Mouse (Mus musculus) mouse embryonic stem cell (cell line): ENCODE measurements at regions not wholly inside any gene's neighbourhood (a gene's known extent, or its start where the extent isn't known, plus 50 kb on each side); places are given as distances from the start of the nearest gene placed in this dataset.

Source experiments
- in situ Hi-C, 2 experiments: fragments of 300-500 bp; cut with MboI; formaldehyde crosslinking; loops; 1 replicate in 1 of 2; 3 replicates in 1 of 2; pipeline ENCODE4 v1.14.3; 2019 to 2020; ENCODE audit warnings: low sequenced_read_pairs in 2 of 2, low pct_unique_long_range_greater_than_20kb in 1 of 2, mixed read lengths in 1 of 2; ENCODE audit not compliant: unreplicated experiment in 1 of 2

- in situ Hi-C loops: no loop called here
These were observed 718.4 kb upstream of the Tbl1xr1 start for GRCm38 (mm10) chr3:21358068-21358467.

DNA sequence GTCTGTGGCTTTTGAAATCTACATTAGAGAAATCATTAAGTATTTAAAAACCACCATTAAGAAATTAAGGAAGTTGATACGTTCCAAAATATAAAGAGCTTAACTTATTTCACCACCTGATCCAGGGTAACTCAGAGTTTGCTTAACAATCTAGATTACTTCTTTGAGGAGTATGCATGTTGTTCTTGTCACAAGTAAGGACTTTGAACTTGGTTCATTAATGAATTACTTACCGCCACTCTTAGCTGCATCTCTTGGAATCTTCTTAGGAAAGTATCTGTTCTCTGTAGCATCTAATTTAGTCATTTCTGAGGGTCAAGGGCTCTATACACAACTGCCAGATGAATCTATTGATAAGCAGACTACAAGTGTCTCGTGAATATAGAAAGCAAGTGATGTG lies 715.4 kb upstream of the Tbl1xr1 start:
- in situ Hi-C loops: no loop called here

DNA sequence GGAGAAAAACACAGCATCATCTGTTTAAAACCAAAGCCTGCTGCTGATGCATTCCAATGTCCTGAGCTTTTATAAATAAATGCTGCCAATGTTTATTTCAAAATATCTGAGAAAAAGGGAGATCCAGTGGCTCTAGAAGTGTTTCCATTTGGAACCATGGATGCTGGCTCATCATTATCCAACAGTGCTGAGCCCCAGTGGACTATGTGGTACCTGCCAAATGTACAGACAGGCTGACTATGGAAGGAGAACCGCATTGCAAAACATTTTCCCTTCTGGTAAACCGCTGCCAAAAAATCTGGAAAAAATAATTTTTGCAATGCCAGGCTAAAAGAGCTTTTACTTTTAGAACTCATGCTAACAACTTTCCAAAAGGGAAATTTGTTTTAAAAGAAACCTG lies 696.6 kb upstream of the Tbl1xr1 start:
- in situ Hi-C loops: no loop called here

- in situ Hi-C loops: no loop called here
These were observed 695.4 kb upstream of the Tbl1xr1 start for GRCm38 (mm10) chr3:21381072-21381471.

DNA sequence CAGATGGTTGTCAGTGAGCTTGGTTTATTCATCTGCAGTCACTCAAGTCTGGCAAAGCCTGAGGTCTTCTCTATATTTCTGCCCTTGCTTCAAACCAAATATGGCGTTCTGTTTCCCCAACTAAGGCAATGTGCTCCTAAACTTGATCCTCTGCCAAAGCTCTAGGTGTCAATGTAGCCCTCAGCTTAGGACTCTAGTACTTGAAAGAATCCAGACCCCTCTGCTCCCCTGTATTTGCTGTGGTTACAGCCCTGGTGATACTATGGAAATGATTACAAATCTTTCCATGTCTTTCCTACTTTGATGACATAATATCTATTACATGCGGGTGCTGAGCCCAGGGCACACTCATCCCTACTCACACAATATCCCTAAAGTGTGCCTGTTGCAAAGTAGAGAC lies 672.9 kb upstream of the Tbl1xr1 start:
- in situ Hi-C loops: no loop called here

DNA sequence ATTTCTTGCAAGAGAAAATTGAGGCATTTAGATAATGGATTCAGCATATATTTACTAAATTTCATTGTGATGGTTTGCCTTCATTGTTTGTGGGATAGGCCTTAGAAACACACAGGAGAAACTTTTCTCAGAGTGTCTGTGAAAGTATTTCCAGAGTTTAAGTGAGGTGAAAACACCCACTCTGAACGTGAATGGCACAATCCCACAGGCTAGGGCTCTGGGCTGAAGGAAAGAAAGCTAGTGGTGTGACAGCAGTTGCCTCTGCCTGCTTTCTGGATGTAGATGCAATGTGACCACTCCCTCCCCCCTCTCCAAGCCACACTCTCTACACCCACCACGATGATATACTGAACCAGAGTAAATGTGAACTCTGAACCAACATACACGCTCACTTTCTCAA lies 672.4 kb upstream of the Tbl1xr1 start:
- in situ Hi-C loops: no loop called here

DNA sequence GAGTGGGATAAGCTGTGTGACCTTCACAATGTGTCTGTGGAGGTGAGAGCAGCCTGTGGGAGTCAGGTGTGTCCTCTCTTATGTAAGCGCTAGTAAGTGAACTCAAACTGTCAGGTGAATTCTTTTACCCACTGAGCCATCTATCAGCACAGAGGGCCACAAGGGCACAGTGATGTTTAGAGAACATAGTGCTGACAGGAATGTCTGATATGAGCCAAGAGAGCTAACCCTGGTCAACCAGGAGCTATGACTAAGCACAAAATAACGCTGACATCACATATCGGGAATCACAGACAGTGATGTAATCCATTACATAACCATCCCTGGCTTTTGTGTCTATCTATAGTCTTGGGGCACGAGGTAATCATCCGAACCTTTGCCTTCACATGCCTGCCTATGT lies 669.4 kb upstream of the Tbl1xr1 start:
- in situ Hi-C loops: no loop called here

DNA sequence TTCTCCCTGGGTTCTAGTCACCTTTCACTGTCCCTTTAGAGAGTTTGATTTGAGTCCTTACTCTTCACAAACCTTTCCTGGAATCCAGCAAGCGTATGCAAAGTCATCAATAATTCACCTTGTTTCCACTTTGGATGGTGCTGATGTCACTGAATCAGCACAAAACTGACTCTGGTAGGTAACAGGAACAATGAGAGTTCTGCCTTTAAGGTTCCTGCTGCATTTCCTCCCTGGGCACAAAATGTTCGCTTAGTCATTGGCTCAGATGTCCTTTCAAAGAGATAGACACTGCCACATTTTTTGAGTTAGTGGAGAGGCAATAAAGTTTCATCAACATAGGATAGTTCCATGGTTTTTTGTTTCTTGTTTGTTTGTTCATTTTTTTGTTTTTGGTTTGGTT lies 664.4 kb upstream of the Tbl1xr1 start:
- in situ Hi-C loops: no loop called here

GRCm38 (mm10) chr3:21423139-21423538 lies 653.3 kb upstream of the Tbl1xr1 start:
- in situ Hi-C loops: no loop called here

- in situ Hi-C loops: no loop called here
These were observed 649.9 kb upstream of the Tbl1xr1 start for GRCm38 (mm10) chr3:21426538-21426937.

DNA sequence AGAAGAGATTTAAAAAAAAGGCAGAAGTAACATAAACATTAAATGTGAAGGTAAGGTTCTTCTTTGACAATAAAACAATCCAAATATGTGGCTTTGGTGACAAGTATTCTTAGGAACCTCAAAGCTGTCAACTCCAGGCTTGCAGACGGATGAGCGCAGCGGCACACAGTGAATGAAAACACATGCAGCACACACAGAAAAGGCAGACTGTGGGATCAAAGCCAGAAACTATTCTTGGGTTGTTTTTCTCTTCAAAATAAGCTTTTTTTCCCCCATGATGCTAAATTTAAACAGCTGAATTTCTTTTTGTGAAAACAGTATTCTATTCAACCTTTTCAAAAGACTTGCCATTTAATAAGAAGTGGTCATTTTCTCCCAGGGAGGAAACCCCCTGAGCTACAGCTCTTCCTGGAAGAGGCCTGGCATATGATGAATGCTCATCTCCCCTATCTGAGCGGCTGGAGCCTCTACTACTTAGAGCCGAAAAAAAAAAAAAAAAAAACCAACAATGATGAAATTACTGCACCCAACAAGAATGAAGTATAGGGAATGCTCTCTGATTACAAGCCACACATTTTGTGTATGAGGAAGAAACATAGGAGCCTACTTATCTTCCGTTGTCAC lies 648.9 kb upstream of the Tbl1xr1 start:
- in situ Hi-C loops: no loop called here

DNA sequence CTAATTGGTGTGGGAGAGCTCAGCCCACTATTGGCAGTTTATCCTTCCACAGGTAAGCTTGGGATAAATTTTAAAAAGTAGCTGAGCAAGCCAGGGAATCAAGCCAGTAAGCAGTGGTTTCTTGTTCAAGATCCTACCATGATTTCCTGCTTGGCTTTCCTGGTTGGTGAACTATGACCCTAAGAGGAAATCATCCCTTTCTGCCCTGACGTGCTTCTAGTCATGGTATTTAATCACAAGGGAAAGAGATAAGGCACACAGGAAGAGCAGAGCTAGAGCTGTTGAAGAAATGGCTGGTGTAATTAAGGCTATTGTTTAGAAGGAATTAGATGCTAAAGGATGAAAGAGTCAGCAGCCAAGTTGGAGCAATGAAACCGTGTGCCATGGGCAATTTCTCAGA lies 648.3 kb upstream of the Tbl1xr1 start:
- in situ Hi-C loops: no loop called here

DNA sequence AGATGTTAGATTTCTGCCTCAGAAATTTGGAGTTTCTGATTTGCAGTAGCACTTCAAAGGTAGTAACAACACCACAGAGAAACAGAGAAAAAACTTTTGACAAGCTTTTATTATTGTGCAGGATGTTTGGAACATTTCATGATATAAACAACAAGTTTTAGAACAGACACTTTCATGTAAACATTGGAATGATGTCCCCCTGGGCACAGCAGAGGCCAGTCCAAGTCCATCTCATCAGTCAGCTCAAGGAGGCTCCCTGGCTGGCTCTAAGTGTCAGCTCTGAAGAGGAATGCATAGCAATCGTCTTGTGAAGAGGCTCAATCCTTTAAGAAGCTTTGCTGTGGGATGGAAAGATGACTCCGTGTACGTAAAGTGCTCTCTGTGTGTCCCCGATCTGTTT lies 612.2 kb upstream of the Tbl1xr1 start:
- in situ Hi-C loops: loop anchor here in 1 of 2 experiments (25.0 kb wide), 1 partner anchor 723 kb away; no protein-coding TSS in a partner anchor

GRCm38 (mm10) chr3:21466113-21466645 lies 610.3 kb upstream of the Tbl1xr1 start:
- in situ Hi-C loops: loop anchor here in 1 of 2 experiments (25.0 kb wide), 1 partner anchor 721 kb away; no protein-coding TSS in a partner anchor

GRCm38 (mm10) chr3:21477366-21477765 lies 599.1 kb upstream of the Tbl1xr1 start:
- in situ Hi-C loops: no loop called here

- in situ Hi-C loops: no loop called here
These were observed 597.2 kb upstream of the Tbl1xr1 start for GRCm38 (mm10) chr3:21479021-21479795.

- in situ Hi-C loops: no loop called here
These were observed 596.6 kb upstream of the Tbl1xr1 start for GRCm38 (mm10) chr3:21479846-21480245.

DNA sequence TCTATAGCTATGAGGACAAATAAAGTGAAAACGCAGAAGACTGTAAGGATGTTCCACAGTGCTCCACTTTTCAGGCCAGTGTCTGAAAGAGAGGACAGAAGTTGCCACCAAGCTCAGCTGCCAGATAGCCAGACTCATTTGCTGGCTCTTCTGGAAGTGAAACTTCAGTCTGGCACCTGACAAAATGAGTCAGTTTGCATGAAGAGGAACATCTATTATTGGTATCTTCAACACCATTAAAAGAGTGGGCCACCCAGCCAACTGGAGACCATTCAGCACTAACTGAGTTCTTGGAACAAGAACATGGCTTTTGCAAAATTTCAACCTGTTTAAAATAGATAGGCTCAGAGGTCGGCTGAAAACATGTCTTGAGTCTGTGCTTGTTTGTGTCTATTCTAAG lies 592.4 kb upstream of the Tbl1xr1 start:
- in situ Hi-C loops: no loop called here

DNA sequence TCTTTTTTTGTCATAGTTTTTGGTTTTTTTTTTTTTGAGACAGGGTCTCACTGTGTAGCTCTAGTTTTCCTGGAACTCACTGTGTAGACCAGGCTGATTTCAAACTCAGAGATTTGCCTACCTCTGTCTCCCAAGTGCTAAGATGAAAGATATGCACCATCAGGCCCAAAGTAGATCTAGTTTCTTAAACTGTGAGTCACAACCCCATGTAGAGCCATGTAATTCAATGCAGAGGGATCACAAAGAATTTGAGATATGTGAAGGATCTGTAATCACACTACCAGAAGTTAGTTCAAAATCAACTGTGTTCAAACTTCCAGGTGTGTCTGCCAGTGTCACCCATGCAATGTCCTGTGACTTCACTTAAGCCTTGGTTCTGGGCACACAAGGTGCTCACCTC lies 591.0 kb upstream of the Tbl1xr1 start:
- in situ Hi-C loops: no loop called here

GRCm38 (mm10) chr3:21489547-21489946 lies 586.9 kb upstream of the Tbl1xr1 start:
- in situ Hi-C loops: no loop called here
